Mouse (Mus musculus) embryonic fibroblast, embryonic 13.5 days (primary cell): ENCODE data around the gene Cdh24.

Source experiments
- CTCF ChIP-seq: IDR thresholded peaks from 2 replicates; pipeline ENCODE4 v1.5.1; 2011; ENCODE audit warnings: mild to moderate bottlenecking, control low read depth, low read length, moderate library complexity, borderline replicate concordance; ENCODE audit not compliant: insufficient read depth
- POLR2A ChIP-seq: IDR thresholded peaks from 2 replicates; pipeline ENCODE4 v1.6.1; 2011; ENCODE audit warnings: low read depth, mild to moderate bottlenecking, control low read depth, low read length, moderate library complexity

- TF ChIP-seq POLR2A (no peak), CTCF (no peak)
These were observed 35.1 kb upstream of the Cdh24 start for GRCm38 (mm10) chr14:54676290-54676689.
